Mouse (Mus musculus) heart, embryonic 13.5 days (tissue): ENCODE measurements around the gene Shroom3. TPM values are rescaled to one million over a fixed set of nuclear protein-coding genes. Genes with fewer than 3 reads are reported as not detected.

ENCODE experiments used
- ATAC-seq: fragments of 200-750 bp; cut with Nextera tagmentation; 2 replicates; pipeline ENCODE4 v1.8.0; 2017; ENCODE audit warnings: moderate TSS enrichment; ENCODE audit not compliant: insufficient number of reproducible peaks, low FRiP score, low TSS enrichment; ENCODE audit errors: extremely low read depth
- H3K27ac ChIP-seq: fragments of 300-500 bp; sonication (generic); replicated peaks from 2 replicates; pipeline ENCODE4 v1.5.1; 2015; ENCODE audit warnings: moderate library complexity, mild to moderate bottlenecking, inconsistent platforms
- H3K27me3 ChIP-seq: fragments of 300-500 bp; sonication (generic); replicated peaks from 2 replicates; pipeline ENCODE4 v1.6.1; 2015; ENCODE audit warnings: mild to moderate bottlenecking, inconsistent platforms
- H3K36me3 ChIP-seq: fragments of 300-500 bp; sonication (generic); 2 replicates; pipeline ENCODE4 v1.6.1; 2015; ENCODE audit warnings: mild to moderate bottlenecking, inconsistent platforms
- H3K4me1 ChIP-seq: fragments of 300-500 bp; sonication (generic); 2 replicates; pipeline ENCODE4 v1.6.1; 2015; ENCODE audit warnings: inconsistent platforms
- H3K4me2 ChIP-seq: fragments of 300-500 bp; sonication (generic); 2 replicates; pipeline ENCODE4 v1.6.1; 2015; ENCODE audit warnings: inconsistent platforms, mild to moderate bottlenecking, moderate library complexity
- H3K4me3 ChIP-seq: fragments of 300-500 bp; sonication (generic); 2 replicates; pipeline ENCODE4 v1.5.1; 2015; ENCODE audit warnings: moderate library complexity, mild to moderate bottlenecking, inconsistent platforms
- H3K9ac ChIP-seq: fragments of 300-500 bp; sonication (generic); 2 replicates; pipeline ENCODE4 v1.6.1; 2015; ENCODE audit warnings: inconsistent platforms, mild to moderate bottlenecking, moderate library complexity
- H3K9me3 ChIP-seq: fragments of 300-500 bp; sonication (generic); 2 replicates; pipeline ENCODE4 v1.6.1; 2016; ENCODE audit warnings: inconsistent platforms
- WGBS: fragments of 180-500 bp; shearing (Covaris S2); methylation state at CpG from one replicate; pipeline ENCODE4 v1.1.7; 2015; ENCODE audit warnings: mixed read lengths; 5-methylcytosine and 5-hydroxymethylcytosine counted together
- microRNA counts: library from miRNA; unstranded; fragments of <30 nt; microRNA quantifications from one replicate; lab custom pipeline; 2016
- microRNA-seq: library from miRNA; unstranded; fragments of <30 nt; microRNA quantifications from one replicate; pipeline ENCODE4, GENCODE M21; 2016
- polyA plus RNA-seq: library from polyadenylated mRNA; unstranded; fragments of >200 nt; fragmentation: Nextera tagmentation; extraction: Ambion mirVana; gene quantifications from 2 replicates; pipeline ENCODE4 v1.2.1, GENCODE M21; 2015

Gene Shroom3
- polyA plus RNA-seq, 1 experiment from 2014 or later = 10.3 TPM

DNA sequence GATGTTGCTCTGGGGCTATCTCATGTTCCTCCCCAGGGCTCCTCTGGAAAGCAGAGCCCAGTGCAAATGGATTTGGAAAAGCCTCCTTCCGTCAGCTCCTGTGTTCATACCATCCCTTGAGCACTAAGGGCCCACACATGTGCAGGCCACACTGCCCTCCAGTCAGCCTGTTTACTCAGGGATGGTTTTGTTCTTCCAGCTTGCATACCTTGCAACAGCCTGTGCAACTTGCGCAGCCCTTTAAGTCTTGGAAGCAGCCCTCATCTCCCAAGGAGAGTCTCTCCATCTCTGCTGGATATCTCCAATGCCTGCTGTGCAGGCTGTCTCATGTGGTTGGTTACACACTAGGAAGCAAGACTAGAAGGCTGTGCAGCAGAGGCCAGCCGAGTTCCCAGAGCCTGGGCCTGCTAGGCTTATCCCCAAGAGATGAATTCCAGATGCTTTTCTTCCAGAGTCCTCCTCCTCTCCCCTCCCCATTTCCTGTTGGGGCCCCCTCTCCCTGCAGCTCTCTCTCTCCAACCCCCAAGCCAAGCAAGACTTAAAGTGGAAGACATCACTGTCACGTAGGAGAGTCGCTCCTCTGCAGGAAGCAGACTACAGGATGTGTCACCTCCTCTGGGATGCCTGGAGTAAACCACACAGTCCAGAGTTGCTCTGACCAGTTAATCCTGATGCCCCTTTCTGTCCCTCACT lies 314.3 kb downstream of the Shroom3 start:
- no peaks in the 10 kb centered on the region for H3K27me3 ChIP-seq
- peak; percentile 73 for ATAC-seq
- peak overlapping the region; percentile 32 for H3K4me2 ChIP-seq
- no peaks in the 10 kb centered on the region for H3K36me3 ChIP-seq
- peak overlapping the region; percentile 24 for H3K9ac ChIP-seq
- no peak overlapping the region for H3K4me3 ChIP-seq
- 21% methylated on average over 5 of the region's 5 CpGs for WGBS
- H3K9me3 ChIP-seq = no peaks in the 10 kb centered on the region
- H3K27ac ChIP-seq = peak overlapping the region; percentile 93
- peaks cover 69% of the 10 kb centered on the region for H3K4me1 ChIP-seq

DNA sequence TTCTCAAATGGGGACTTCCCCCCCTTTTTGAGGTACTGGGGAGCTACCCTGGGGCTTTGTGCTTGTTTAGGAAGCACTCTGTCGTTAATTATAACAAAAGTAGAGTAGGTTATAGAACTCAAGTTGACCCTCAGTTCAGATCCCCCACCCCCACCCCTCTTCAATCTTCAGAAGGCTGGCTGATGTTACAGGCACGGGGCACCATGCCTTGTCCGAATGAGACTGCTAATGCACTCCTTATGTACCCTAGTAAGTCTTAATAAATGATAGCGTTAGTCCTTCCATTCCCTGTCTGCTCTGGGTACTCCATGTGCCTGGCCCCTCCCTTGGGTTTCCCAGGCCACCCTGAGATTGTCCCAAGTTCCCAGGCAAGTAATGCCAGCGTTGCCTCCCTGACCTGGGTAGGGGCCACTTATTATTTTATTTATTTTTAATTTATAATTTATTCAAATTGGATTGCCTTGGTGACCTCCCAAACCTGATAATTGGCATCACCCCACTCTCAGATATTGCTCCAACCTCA lies 315.3 kb downstream of the Shroom3 start:
- peaks cover 79% of the 10 kb centered on the region for H3K4me1 ChIP-seq
- no peak overlapping the region for H3K4me2 ChIP-seq
- 38% methylated on average over 5 of the region's 5 CpGs for WGBS
- no peak overlapping the region for H3K9ac ChIP-seq
- no peaks in the 10 kb centered on the region for H3K9me3 ChIP-seq
- no peaks in the 10 kb centered on the region for H3K36me3 ChIP-seq
- no peaks in the 10 kb centered on the region for H3K27me3 ChIP-seq
- ATAC-seq = no peak
- H3K27ac ChIP-seq = peak overlapping the region; percentile 93
- H3K4me3 ChIP-seq = no peak overlapping the region

DNA sequence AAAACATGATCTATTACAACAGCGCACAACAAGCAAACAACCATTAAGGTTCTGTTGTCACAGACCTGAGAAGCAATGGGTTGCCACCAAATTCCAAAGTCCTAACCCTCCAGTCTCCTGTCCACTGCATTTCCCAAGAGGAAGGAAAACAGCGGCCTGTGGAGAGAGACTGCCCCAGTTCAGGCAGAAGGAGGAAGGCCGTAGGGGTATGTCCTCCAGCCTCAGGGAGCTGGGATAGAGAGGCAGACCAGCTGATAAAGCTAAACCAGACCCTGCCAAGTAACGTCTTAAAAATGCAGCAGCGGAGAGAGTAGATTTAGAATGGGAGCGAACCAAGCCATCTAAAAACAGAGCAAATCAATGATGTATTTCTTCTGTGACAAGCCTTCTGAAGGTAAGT lies 316.8 kb downstream of the Shroom3 start:
- 38% methylated on average over 6 of the region's 6 CpGs for WGBS
- no peak overlapping the region for H3K4me3 ChIP-seq
- peaks cover 85% of the 10 kb centered on the region for H3K4me1 ChIP-seq
- H3K4me2 ChIP-seq = no peak overlapping the region
- peak overlapping the region; percentile 87 for H3K27ac ChIP-seq
- no peak for ATAC-seq
- H3K9ac ChIP-seq = no peak overlapping the region
- no peaks in the 10 kb centered on the region for H3K9me3 ChIP-seq
- no peaks in the 10 kb centered on the region for H3K27me3 ChIP-seq
- H3K36me3 ChIP-seq = no peaks in the 10 kb centered on the region

DNA sequence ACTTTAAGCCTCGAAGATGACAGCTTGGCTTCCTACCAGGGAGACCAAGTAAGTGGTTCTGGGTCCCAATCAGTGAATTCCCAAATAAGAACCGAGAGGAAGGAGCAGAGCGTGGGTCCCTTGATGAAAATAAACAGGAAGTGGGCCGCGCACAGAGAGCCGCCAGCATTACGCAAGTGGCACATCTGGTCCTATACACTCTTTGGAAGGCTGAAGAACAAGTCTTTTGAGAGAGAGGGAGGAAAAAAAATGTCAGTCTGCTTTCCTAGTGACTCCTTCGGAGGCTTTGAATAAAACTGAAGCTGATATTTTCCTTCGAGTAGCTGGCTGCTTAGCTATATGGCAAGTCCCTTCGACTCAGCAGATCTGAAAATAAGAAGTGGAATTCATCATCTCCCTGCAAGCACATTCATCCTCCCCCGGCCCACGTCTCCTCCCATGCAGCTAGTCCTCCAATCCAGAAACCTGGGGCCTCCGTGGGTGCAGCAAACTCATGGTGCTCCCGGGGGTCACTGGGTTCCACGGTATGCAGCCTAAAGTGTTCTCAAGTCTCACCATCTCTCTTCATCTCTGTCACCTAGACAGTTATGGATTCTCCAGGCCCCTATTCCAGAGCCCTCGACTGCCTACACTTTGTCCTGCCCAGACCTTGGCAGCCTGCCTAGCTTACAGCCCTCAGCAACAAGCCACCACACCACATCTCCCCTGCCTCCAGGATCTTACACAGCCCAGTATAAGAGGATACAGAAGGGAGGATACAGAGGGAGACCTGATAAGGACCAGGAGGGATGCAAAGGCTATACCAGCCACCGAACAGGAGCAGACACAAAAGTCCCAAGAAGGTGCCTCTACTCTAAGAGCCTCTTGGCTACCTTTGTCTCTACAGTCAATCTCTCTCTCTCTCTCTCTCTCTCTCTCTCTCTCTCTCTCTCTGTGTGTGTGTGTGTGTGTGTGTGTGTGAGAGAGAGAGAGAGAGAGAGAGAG lies 317.8 kb downstream of the Shroom3 start:
- 34% methylated on average over 17 of the region's 17 CpGs for WGBS
- no peak for ATAC-seq
- no peaks in the 10 kb centered on the region for H3K9me3 ChIP-seq
- peak overlapping the region; percentile 16 for H3K4me2 ChIP-seq
- H3K27ac ChIP-seq = peak overlapping the region; percentile 87
- no peaks in the 10 kb centered on the region for H3K36me3 ChIP-seq
- no peaks in the 10 kb centered on the region for H3K27me3 ChIP-seq
- H3K9ac ChIP-seq = no peak overlapping the region
- H3K4me1 ChIP-seq = peaks cover 92% of the 10 kb centered on the region
- H3K4me3 ChIP-seq = no peak overlapping the region

DNA sequence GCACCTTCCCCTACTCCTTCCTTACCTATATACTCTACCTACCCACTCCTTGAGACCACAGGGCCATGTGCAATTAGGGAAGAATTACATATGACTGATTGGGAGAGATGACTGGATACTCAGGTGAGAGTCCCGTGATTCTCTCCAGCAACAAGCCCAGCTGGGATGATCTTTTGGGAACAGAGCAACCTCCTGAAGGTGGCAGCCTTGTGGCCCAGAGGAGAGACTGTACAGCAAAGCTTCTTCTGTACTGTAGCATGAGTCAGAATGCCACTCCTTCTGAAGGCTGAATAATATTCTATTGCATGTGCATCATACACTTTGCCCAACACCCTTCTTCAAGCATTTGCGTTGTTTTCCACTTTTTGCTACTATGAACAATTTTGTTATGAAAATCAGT lies 319.4 kb downstream of the Shroom3 start:
- no peak overlapping the region for H3K27ac ChIP-seq
- H3K4me3 ChIP-seq = no peak overlapping the region
- whole genome bisulfite sequencing = 89% methylated on average over 2 of the region's 2 CpGs
- no peak for ATAC-seq
- peaks cover 80% of the 10 kb centered on the region for H3K4me1 ChIP-seq
- no peaks in the 10 kb centered on the region for H3K36me3 ChIP-seq
- no peak overlapping the region for H3K4me2 ChIP-seq
- no peaks in the 10 kb centered on the region for H3K9me3 ChIP-seq
- no peaks in the 10 kb centered on the region for H3K27me3 ChIP-seq
- no peak overlapping the region for H3K9ac ChIP-seq

DNA sequence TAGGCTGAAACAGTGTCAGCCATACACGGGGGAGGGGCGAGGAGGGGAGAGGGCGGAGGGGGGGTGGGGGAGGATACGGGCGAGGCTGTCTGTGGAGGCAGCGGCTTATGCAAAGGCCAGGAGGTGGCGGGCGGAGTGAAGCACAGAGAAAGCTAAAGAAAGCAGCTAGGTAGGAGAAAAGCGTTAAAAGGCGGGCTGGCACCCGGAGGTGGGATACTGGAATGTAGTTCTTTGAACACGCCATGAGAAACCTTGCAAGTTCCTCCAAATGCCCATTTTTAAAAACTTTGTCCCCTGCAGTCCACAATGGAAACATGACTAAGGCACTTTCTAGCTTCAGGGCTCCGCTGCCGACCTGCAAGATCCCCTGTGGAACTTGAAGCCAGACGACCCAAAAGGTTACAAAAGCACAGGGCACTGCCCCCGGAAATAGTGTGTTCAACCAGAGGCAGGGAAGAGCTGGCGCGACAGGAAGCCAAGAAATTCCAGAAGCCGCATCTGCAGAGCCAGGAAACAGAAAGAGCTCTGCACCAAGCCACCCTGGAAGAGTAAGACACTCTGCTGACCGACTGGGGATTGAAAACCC lies 322.1 kb downstream of the Shroom3 start:
- peak overlapping the region; percentile 70 for H3K9ac ChIP-seq
- peak overlapping the region; percentile 41 for H3K4me3 ChIP-seq
- H3K27me3 ChIP-seq = no peaks in the 10 kb centered on the region
- peaks cover 55% of the 10 kb centered on the region for H3K4me1 ChIP-seq
- peak overlapping the region; percentile 70 for H3K4me2 ChIP-seq
- H3K36me3 ChIP-seq = no peaks in the 10 kb centered on the region
- no peaks in the 10 kb centered on the region for H3K9me3 ChIP-seq
- peak overlapping the region; percentile 78 for H3K27ac ChIP-seq
- 6% methylated on average over 20 of the region's 20 CpGs for WGBS
- no peak for ATAC-seq

DNA sequence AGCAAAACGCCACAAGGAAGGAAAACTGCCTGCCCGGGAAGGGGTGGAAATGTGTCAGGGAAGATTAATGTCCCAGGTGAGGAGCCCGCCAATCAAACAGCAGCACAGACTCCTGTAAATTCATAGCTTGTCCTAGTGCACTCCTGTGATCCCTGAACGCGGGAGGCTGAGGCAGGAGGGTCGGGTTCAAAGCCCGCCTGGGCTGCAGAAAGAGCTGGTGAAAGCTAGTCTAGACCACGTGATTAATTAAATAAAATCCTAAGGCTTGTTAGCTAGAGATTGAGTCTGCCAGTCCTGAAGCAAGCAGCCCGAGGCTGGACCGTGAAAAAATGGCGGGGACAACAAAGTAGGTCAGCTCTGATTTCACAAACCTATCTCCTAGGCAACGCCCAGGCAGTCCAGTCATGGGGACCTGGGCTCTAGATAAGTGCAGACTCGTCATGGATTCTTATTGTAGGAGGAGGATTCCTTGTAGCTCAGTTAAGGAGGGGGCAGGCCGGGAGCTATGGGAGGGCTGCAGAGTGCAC lies 322.6 kb downstream of the Shroom3 start:
- Histone ChIP-seq H3K4me3 (peak overlapping the region; percentile 41), H3K4me2 (peak overlapping the region; percentile 70), H3K4me1 (peaks cover 49% of the 10 kb centered on the region), H3K27ac (peak overlapping the region; percentile 78), H3K9me3 (no peaks in the 10 kb centered on the region), H3K9ac (peak overlapping the region; percentile 70), H3K27me3 (no peaks in the 10 kb centered on the region), H3K36me3 (no peaks in the 10 kb centered on the region)
- WGBS = 26% methylated on average over 14 of the region's 14 CpGs
- ATAC-seq = no peak

DNA sequence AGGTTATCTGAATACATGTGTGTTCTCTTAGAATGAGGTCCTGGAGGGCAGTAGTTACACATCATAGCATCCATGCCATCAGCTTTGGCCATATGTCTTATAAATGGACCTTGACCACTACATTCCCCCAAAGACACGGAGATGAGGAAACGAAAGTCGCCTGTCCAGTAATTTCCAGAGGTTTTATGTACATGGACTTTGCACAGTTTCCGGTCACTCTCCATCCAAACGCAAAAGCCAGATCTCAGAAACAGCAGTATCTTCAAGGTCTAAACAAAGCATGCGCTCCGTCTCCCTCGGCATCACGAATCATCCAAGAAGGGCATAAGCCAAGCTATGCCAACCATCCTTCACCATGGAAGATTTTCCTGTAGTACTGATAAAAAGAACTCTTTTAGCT lies 325.0 kb downstream of the Shroom3 start:
- H3K36me3 ChIP-seq = no peaks in the 10 kb centered on the region
- no peak overlapping the region for H3K4me3 ChIP-seq
- H3K27ac ChIP-seq = no peak overlapping the region
- H3K27me3 ChIP-seq = no peaks in the 10 kb centered on the region
- no peak for ATAC-seq
- H3K4me1 ChIP-seq = peaks cover 26% of the 10 kb centered on the region
- no peak overlapping the region for H3K9ac ChIP-seq
- H3K4me2 ChIP-seq = no peak overlapping the region
- WGBS = 88% methylated on average over 9 of the region's 9 CpGs
- H3K9me3 ChIP-seq = no peaks in the 10 kb centered on the region

MicroRNAs encoded within 50 kb of the gene (microRNA counts, 519-probe panel; counts per million panel counts)
- microRNA mmu-miR-1961 (lab: Ali Mortazavi, UCI) = 209 counts per million, percentile 61 among the panel's probes with 10 or more counts

Small RNA genes within 50 kb of the gene (microRNA-seq; reads per million reads assigned to microRNA genes)
- gene Mir1961 = not detected

Other genes starting within 250 kb of the Shroom3 start
- 35.8 and 39.4 TPM in 2 replicates for gene Nup54, start 248.2 kb upstream of the Shroom3 start, polyA plus RNA-seq
- 14.4 and 15.6 TPM in 2 replicates for gene Scarb2, start 176.6 kb upstream of the Shroom3 start, polyA plus RNA-seq
- not detected in 2 replicates for gene Fam47e, start 128.4 kb upstream of the Shroom3 start, polyA plus RNA-seq
- 77.8 and 83.8 TPM in 2 replicates for gene Stbd1, start 80.4 kb upstream of the Shroom3 start, polyA plus RNA-seq
- gene Ccdc158, start 8.2 kb upstream of the Shroom3 start, polyA plus RNA-seq = 0.59 and 0.75 TPM in 2 replicates